In the genomic region with DNA sequence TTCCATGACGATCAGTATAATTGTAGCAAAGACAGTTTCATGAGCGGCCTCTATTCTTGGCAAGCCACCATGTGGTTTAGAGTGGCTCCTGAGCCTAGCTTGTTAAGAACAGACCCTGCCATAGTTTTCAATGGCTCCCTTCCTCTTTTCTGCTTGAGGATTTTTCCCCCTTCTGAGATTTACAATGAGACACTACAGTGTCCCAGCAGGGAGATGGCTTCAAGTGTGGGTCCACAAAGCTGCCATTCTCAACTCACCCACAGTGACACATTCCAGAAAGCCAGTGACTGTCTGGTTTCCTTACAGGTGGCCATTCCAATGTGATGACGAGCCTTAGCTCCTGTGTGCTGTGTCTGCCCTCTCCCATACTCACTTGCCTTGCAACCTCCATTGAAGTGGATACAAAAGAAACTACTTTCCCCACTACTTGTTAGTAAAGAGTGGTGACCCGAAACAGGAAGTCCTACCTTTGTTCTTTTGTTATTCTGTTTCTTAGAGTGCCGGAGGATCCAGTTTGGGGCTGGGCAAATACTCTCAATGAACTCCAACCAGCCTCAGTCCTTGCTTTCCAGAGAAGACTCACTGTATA, we compare ENCODE assay signal across 16 mouse cellular contexts. TPM values are rescaled to one million over a fixed set of nuclear protein-coding genes. Genes with fewer than 3 reads are reported as not detected.
DNase-seq lines count a peak whose midpoint lies in the region; ATAC-seq and TF ChIP-seq lines count a peak whose summit lies in the region.
"Had no signal": no experiment of that assay in that cellular context is flagged by ENCODE, and none has a peak within 500 bp of the region (broad histone marks: within the 10 kb centered on the region; RNA-seq: fewer than 3 reads in every experiment).

No protein-coding gene starts in this region.

- TF ChIP-seq POLR2A in ES-Bruce4 (IDR thresholded peaks at IDR 0.05; ENCODE audit: insufficient read depth, low read length), result no peak

- no peak for TF ChIP-seq CTCF in ES-Bruce4 (IDR thresholded peaks at IDR 0.05; ENCODE audit: low read depth, low read length)

- no peak overlapping the region for H3K4me3 ChIP-seq in limb, embryonic 15.5 days
- no peak overlapping the region for H3K4me3 ChIP-seq in limb, embryonic 10.5 days
- peak overlapping the region; percentile 15; the same call in 1 of the 2 replicates for H3K4me3 ChIP-seq in ES-Bruce4 (ENCODE audit: low read depth, low read length)
- no peak overlapping the region for H3K4me3 ChIP-seq in forebrain, embryonic 14.5 days (ENCODE audit: low read depth, low read length)
- H3K4me3 ChIP-seq: heart, embryonic 15.5 days had no signal

- no peaks in the 10 kb centered on the region for H3K36me3 ChIP-seq in limb, embryonic 15.5 days
- no peaks in the 10 kb centered on the region for H3K36me3 ChIP-seq in limb, embryonic 10.5 days
- no peaks in the 10 kb centered on the region for H3K36me3 ChIP-seq in ES-Bruce4 (ENCODE audit: control insufficient read depth, insufficient read depth, low read length, poor library complexity, severe bottlenecking)
- no peaks in the 10 kb centered on the region for H3K36me3 ChIP-seq in forebrain, embryonic 14.5 days (ENCODE audit: control insufficient read depth, insufficient read depth, low read length)

- peaks cover 23% of the 10 kb centered on the region for H3K4me1 ChIP-seq in limb, embryonic 15.5 days
- H3K4me1 ChIP-seq in limb, embryonic 10.5 days, result peaks cover 21% of the 10 kb centered on the region
- peaks cover 10% of the 10 kb centered on the region for H3K4me1 ChIP-seq in ES-Bruce4 (ENCODE audit: control insufficient read depth, insufficient read depth, low read length)
- H3K4me1 ChIP-seq in forebrain, embryonic 14.5 days (ENCODE audit: control insufficient read depth, insufficient read depth, low read length), result peaks cover 9% of the 10 kb centered on the region

- ATAC-seq in limb, embryonic 15.5 days (ENCODE audit: insufficient number of reproducible peaks, low FRiP score, low TSS enrichment, low read depth), result no peak
- ATAC-seq in forebrain, embryonic 14.5 days, result no peak
- ATAC-seq: midbrain, embryonic 16.5 days had no signal

- no peak overlapping the region for H3K9ac ChIP-seq in limb, embryonic 15.5 days
- H3K9ac ChIP-seq in ES-Bruce4 (ENCODE audit: low read depth, poor library complexity, severe bottlenecking), result no peak overlapping the region
- no peak overlapping the region for H3K9ac ChIP-seq in forebrain, embryonic 14.5 days (ENCODE audit: low read length)
- H3K9ac ChIP-seq: heart, embryonic 15.5 days had no signal

- TF ChIP-seq EP300 in ES-Bruce4 (IDR thresholded peaks at IDR 0.05; ENCODE audit: insufficient read depth, low read depth, low read length), result peak; percentile 87

- no peak overlapping the region for H3K4me2 ChIP-seq in limb, embryonic 15.5 days
- no peak overlapping the region for H3K4me2 ChIP-seq in forebrain, embryonic 14.5 days (ENCODE audit: low read length)
- H3K4me2 ChIP-seq: heart, embryonic 15.5 days had no signal

- no peak for DNase-seq in limb, embryonic 10.5 days (ENCODE audit: low spot score)
- peak; percentile 94 for DNase-seq in ZHBTc4 (ENCODE audit: low read depth, low spot score)
- peak; percentile 49 for DNase-seq in forebrain, embryonic 14.5 days (ENCODE audit: low spot score)
- DNase-seq in embryo, embryonic 9.5 days (ENCODE audit: extremely low spot score), result no peak
- DNase-seq in urinary bladder, postnatal 25 days (ENCODE audit: low spot score), result no peak
- DNase-seq in left cerebral cortex, adult 11 months (ENCODE audit: low spot score), result no peak
- DNase-seq: cerebellum, adult 9-11 months; heart, adult 18-20 months; kidney, adult 2 months; kidney, postnatal 25 days; layer of hippocampus, adult 9-11 months; lung, adult 2 months had no signal

- 69% methylated on average over 5 of the region's 5 CpGs for WGBS in limb, embryonic 15.5 days
- WGBS in limb, embryonic 10.5 days, result 75% methylated on average over 5 of the region's 5 CpGs
- 13% methylated on average over 5 of the region's 5 CpGs for WGBS in forebrain, embryonic 14.5 days

- H3K27me3 ChIP-seq in limb, embryonic 15.5 days, result no peaks in the 10 kb centered on the region
- H3K27me3 ChIP-seq in limb, embryonic 10.5 days (ENCODE audit: low read depth, poor library complexity, severe bottlenecking), result peaks cover 19% of the 10 kb centered on the region
- no peaks in the 10 kb centered on the region for H3K27me3 ChIP-seq in ES-Bruce4 (ENCODE audit: control insufficient read depth, insufficient read depth, low read length, poor library complexity, severe bottlenecking)
- H3K27me3 ChIP-seq in forebrain, embryonic 14.5 days (replicated peaks; ENCODE audit: control insufficient read depth, insufficient read depth, low read length), result no peaks in the 10 kb centered on the region
- H3K27me3 ChIP-seq: heart, embryonic 15.5 days had no signal

- no peaks in the 10 kb centered on the region for H3K9me3 ChIP-seq in limb, embryonic 15.5 days
- H3K9me3 ChIP-seq in limb, embryonic 10.5 days (replicated peaks), result 0 out of 2 replicates have a peak, but pooled peaks cover 4% of the 10 kb centered on the region
- H3K9me3 ChIP-seq in ES-Bruce4 (replicated peaks; ENCODE audit: control insufficient read depth, insufficient read depth, low read length, poor library complexity, severe bottlenecking), result no peaks in the 10 kb centered on the region
- H3K9me3 ChIP-seq in forebrain, embryonic 14.5 days (replicated peaks; ENCODE audit: control insufficient read depth, low read length), result no peaks in the 10 kb centered on the region; the same call in 1 of the 2 replicates

- peak overlapping the region; percentile 34; the same call in 1 of the 2 replicates for H3K27ac ChIP-seq in limb, embryonic 15.5 days
- H3K27ac ChIP-seq in limb, embryonic 10.5 days, result no peak overlapping the region
- H3K27ac ChIP-seq in ES-Bruce4 (ENCODE audit: insufficient read depth, low read length), result peak overlapping the region; percentile 65
- no peak overlapping the region for H3K27ac ChIP-seq in forebrain, embryonic 14.5 days (ENCODE audit: low read depth, low read length)
- H3K27ac ChIP-seq: heart, embryonic 15.5 days had no signal

RNA-seq across cellular contexts. Expression of a gene that starts 45.5 kb away (rescaled TPM):
- 23.9 and 24.6 TPM in 2 replicates for polyA plus RNA-seq in limb, embryonic 15.5 days (2015; fragmentation: Nextera tagmentation; extraction: Ambion mirVana)
- polyA plus RNA-seq in limb, embryonic 10.5 days (2016; fragmentation: Nextera tagmentation; extraction: Ambion mirVana), result 15.3 and 16.7 TPM in 2 replicates
- 92.0 and 96.4 TPM in 2 replicates for polyA plus RNA-seq in ES-Bruce4 (2011; ENCODE audit: insufficient read depth, insufficient read length, low read depth, missing spikeins)
- 17.8 and 18.7 TPM in 2 replicates for polyA plus RNA-seq in forebrain, embryonic 14.5 days (2014; fragmentation: Nextera tagmentation; extraction: Ambion mirVana)

Comparison
In these comparisons a context has a peak if more than half of its experiments do, and no peak if none do; other contexts are left out.
1. H3K27ac ChIP-seq: peak in limb, embryonic 15.5 days (single experiment) and ES-Bruce4 (single experiment); none in limb, embryonic 10.5 days (single experiment) and forebrain, embryonic 14.5 days (single experiment).
2. DNase-seq: peak in ZHBTc4 (single experiment) and forebrain, embryonic 14.5 days (single experiment); none in limb, embryonic 10.5 days (single experiment), embryo, embryonic 9.5 days (single experiment), urinary bladder, postnatal 25 days (single experiment) and left cerebral cortex, adult 11 months (single experiment).